Mouse (Mus musculus) heart, postnatal 36 days (tissue): ENCODE measurements at regions not wholly inside any gene's neighbourhood (a gene's known extent, or its start where the extent isn't known, plus 50 kb on each side); places are given as distances from the start of the nearest gene placed in this dataset.
"Not testable (repeated sequence)": the region's sequence is repeated elsewhere in the genome, so short reads cannot be mapped to it uniquely, and the experiment has no call there.

Experiments used
- DNase-seq, 2 experiments: peaks; one replicate each; pipeline ENCODE4 v3.0.0; 2021 to 2022
- intact Hi-C: fragments of 180-260 bp; cut with DNase I; formaldehyde crosslinking; loops from one replicate; pipeline ENCODE4 v1.15.1; 2025

DNA sequence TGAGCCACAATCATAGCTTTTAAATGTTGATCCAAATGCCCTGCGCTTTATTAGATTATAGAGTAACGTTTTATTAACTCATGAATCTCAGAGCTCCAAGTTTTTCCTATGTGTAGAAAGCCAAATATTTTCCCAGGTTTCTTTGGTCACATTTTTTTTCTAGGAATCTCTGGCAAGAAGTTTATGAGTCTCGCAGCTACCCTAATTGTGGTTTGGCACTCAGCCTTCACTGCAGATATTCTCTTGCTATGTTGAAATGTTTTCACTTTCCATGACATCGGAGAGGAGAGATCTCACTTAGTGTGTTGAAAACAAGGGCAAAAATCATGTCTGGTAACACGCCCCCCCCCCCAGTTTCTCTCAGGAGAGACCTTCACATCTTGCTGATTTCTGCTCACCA is 212.4 kb downstream of the Tmem26 start:
- intact Hi-C loops, result no loop called here
- no peak for DNase-seq

DNA sequence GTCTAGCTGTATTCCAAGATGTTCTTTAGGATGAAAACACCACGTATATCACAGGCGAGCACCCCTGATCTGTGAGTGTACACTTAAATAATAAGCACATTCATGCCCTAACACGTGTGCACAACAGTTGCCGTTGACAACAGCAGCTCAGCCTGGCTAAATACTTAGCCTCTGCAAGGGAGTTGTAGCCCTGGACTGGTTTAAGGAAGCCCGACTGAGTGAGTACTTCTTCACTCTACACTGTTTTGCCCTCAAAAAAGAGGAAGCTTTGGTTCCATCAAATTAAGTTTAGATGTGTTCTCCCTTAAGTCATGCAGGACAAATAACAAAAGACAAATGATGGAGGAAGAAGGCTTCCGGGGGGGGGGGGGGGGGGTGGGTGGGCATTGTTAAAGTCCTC is 208.0 kb upstream of the Rhobtb1 start:
- DNase-seq, result no peak
- intact Hi-C loops, result no loop called here

DNA sequence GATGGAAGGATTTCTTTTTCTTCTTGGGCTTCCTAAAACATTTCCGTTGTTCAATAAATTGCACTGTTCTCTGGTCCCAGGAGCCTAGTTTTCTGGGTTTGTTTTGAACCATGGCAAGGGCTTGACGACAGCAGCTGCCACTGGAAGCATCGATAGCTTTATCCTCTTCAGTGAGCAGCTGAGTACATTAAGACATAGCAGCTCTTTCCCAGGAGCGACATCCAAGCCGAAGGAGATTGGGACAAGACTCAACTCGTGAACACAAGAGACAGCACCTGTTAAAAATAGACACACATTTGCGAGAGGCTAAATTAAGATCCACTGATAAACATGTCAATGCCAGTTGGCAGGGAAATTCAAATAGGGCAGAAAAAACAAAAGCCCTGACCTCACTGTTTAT is 194.7 kb upstream of the Rhobtb1 start:
- intact Hi-C loops, result no loop called here
- DNase-seq, result peak in 1 of 2 experiments; percentile 7

DNA sequence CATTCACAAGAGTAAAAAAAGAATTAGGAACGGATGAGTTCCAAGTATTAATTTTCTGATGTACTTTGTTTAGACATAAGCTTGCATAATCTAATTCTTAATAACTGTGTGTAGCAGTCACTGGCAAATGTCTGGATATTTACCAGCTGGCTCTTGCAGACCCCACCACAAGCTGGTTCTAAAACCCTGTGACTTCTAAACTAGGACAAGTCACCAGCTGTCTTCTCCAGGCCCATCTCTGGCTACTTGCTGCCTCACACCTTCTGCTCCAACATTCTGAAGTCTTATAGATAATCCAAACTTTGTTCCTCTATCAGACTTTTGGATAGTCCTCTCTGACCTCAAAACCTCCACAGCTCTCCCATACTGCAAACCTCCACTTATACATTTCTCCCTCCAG is 189.9 kb upstream of the Rhobtb1 start:
- intact Hi-C loops, result no loop called here
- DNase-seq, result no peak

DNA sequence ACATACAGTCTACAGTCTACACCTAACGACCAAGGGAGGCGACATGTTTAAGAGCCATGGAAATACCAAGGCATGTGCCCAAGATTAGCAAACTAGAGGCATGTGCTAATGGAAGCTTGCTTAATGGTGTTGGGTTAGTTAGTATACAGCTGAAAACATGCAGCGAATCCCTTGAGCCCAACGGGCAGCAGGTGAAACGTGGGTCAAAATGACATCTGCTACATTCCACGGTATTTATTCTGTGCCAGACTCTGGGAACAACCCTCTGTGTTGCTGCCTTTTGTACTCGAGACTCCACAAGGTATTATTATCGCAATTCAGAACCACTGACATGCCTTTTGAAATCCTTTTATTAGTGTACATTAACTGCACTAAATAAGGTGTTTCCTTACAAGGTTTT is 188.1 kb upstream of the Rhobtb1 start:
- no peak for DNase-seq
- intact Hi-C loops, result no loop called here

DNA sequence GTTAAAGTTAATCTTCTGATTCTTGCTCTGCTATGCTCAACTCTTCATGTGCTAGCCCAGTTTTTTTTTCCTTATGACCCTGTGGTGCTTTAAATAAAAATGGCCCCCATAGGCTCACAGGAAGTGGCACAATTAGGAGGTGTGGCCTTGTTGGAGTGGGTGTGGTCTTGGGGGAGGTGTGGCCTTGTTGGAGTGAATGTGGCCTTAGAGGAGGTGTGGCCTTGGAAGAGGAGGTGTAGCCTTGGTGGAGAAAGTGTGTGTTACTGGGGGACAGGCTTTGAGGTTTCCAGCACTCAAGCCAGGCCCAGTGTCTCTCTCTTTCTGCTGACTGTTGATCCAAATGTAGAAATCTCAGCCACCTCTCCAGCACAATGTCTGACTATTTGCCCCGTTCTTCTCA is 186.0 kb upstream of the Rhobtb1 start:
- intact Hi-C loops, result no loop called here

DNA sequence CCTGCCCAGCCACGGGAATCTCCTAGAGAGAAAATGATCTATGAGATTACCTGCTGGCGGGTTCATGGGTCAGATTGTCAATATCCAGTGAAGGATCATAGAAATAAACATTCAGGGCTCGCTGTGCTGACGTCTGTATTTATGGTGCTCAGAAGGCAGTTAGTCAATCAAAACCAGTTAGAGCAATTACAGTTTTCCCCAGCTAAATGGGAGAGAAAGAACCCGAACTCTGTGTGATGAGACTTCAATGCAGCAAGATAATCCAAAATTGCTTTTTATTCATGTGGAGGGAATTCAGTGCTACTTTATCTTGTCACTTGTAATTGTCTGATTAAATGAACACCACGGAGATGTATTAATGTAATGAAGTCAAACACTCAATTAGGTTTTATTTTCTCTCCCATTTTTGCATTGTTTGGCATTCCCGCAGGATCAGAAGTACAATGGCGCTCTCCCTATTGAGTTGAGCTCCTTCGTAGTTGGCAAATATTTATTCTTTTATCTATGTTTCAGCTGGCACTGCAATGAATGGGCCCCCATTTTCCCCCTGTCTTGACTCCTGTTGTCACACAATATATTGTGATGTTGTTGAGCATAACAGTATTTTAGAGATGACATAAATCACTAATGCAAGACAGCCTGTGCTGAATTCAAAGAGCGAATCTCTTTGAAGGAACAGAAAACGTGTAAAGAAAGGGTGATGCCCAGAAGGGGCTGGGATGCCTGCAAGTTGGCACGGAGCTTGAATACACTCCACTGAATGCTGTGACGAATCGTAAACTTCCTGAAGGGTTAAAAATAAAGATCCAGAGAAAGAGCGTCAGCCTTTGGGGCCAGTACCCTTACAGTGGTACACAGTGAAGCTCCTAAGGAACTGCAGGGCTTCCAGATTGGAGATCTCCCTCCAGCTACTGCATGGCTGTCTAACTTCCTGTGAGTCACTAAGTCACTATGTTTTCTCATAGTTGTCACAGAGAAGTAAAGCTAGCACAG is 183.0 kb upstream of the Rhobtb1 start:
- DNase-seq, result no peak

More for the DNA sequence above, 186.0 kb upstream of the Rhobtb1 start:
- no peak for DNase-seq

DNA sequence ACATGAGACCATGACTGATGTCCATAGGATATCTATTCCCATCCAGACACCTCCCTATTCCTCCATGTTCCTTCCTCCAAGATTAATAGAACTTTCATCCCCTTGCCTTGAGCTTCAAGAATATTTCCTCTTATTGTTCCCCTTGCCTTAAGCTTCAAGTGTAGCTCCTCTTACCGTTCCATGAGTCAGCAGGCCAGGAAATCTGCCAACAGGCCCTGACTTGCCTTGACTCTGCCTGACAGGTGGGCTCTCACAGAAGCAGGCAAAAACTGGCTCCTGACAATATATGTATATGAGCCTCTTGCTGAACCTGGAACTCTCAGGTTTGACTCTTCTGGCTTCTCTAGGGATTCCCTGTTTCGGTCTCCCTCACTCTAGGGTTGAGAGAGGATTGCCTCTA is 180.7 kb upstream of the Rhobtb1 start:
- DNase-seq, result no peak
- intact Hi-C loops, result no loop called here

More for the DNA sequence above, 183.0 kb upstream of the Rhobtb1 start:
- intact Hi-C loops, result no loop called here

DNA sequence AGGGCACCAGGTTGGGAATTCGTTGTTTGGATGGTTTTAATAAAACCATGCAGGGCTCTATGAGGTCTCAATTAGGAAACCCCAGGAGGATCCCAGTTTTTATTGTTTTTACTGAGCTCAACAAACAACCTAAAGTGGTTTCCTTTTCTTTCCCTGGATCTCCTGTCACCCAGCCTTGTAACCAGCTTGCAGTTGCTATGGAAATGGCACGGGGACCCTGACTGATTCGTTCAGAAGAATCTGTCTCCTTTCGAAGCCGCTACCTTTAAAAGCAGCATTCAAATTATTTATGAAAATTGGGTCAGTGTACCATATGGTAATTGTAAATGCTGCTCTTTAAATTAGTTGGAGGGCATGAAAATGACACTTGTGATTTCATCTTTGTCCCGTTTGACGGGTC is 176.5 kb upstream of the Rhobtb1 start:
- intact Hi-C loops, result loop anchor here (5.0 kb wide), 1 partner anchor 507 kb away; no protein-coding TSS in a partner anchor
- DNase-seq, result no peak

DNA sequence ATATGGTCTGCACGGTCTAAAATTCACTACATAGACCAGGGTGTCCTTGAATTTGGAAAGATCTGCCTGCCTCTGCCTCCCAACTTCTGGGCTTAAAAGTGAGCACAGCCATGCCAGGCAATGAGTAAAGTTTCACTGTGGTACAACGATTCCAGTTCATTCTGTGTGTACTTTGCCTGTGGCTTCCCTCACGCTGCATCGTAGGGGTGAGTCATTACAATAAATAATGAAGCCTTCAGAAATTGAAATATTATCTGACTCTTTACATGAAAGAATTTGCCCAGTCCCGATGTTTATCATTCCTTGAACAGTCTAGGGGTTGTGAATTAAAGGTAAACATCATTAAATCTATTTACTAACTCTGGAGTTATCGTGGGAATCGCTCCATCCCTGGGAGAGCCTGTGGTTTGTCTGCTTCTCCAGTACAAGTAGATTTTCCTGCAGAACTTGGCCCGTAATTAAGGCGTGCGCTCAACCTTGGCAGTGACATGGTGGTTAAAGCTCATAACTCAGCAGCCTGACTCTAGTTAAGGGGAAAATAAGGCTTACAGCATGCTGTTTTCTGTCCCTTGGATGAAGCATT is 174.7 kb upstream of the Rhobtb1 start:
- no peak for DNase-seq
- intact Hi-C loops, result loop anchor here (5.0 kb wide), 1 partner anchor 509 kb away; no protein-coding TSS in a partner anchor

DNA sequence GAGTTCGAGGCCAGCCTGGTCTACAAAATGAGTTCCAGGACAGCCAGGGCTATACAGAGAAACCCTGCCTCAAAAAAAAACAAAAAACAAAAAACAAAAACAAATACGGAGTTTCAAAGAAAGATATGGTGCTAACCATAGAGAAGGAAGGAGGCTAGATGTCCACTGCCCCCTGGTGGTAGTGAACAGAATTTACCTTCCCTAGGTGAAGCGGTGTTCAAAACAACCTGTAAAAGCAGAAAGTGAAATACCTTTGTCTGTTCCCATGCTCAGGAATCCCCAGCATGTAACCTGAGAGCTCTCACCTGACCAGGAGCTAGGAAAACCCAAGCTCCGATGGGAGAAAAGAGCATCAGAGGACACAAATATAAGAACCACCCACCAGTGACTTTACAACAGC is 173.1 kb upstream of the Rhobtb1 start:
- intact Hi-C loops, result loop anchor here (1.0 to 5.0 kb wide), 2 partner anchors 76 to 511 kb away; no protein-coding TSS in a partner anchor
- DNase-seq, result no peak

DNA sequence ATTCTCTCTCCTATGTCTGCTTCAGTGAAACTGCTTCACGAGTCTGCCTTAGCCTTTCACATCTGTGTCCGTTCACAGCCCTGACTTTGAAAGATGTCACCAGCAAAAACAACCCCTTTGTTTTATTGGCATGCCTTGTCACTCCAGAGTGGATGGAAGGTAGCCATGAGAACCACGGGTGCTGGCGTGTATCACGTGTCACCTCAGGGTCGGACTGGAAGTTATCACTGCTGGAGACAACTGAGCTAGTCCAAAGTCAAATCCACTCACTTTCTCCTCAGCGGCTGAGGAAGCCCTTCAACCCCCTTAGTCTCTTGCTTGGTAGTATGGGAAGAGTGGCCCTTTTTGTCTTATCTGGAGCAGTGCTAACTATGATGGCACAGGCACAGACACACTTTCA is 171.3 kb upstream of the Rhobtb1 start:
- DNase-seq, result peak; percentile 3 to 8
- intact Hi-C loops, result loop anchor here (5.0 kb wide), 1 partner anchor 513 kb away; no protein-coding TSS in a partner anchor

DNA sequence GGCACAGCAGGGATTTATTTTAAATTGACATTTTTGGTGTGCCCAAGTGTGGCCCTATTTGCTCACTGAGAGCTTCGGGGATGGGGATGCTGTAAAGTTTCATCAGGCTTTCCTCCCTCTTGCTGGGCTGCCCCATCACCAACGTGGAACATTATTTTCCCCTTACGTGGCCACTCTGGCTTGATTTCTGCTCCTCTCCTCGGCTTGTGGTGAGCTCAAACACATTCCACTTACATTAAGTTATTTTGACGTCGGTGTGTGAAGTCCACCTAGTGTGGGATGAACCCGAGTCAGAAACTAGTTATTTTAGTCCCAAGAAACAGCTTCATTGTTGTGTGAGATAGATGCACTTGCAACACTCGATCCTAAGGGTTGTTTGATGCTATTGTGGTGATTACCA is 168.9 kb upstream of the Rhobtb1 start:
- DNase-seq, result no peak
- intact Hi-C loops, result no loop called here

DNA sequence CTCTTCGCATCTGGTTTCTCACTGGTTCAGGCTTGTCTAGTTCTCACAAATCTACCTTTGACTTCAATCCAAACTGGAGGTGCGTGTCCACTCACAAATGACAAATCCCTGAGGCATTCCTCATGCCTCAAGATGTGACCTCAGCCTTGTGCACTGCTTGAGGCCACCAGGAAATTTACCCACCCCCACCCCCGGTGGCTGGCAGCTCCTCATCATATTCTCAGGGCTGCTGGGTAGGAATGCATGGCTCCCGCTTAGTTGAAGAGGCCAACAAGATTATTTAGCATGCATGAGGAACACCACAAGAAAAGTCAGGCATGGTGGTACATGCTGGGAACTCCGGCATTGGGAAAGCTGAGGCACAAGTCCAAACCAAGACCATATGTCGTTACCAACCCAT is 160.7 kb upstream of the Rhobtb1 start:
- no peak for DNase-seq
- intact Hi-C loops, result loop anchor here (5.0 kb wide), 1 partner anchor 398 kb away; no protein-coding TSS in a partner anchor

DNA sequence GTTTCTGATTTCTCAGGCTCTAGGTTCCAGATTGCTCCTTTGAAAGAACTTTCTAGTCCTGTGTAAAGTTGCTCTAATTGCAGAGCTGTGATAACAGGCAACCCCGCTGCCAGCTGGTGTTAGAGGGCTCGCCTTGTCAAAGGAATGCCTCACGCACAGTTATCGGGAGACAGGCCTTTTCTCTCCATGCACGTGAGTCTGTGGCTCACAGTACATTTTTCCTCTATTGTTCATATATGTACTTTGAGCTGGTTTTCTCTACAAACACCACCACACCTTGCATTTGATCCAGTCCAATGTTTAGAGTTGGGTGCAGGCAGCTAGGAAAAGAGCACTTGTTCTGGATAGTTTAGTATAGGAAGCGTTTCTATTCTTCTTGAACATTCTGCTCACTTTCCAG is 151.6 kb upstream of the Rhobtb1 start:
- no peak for DNase-seq
- intact Hi-C loops, result loop anchor here (10.0 kb wide), 1 partner anchor 535 kb away; no protein-coding TSS in a partner anchor

DNA sequence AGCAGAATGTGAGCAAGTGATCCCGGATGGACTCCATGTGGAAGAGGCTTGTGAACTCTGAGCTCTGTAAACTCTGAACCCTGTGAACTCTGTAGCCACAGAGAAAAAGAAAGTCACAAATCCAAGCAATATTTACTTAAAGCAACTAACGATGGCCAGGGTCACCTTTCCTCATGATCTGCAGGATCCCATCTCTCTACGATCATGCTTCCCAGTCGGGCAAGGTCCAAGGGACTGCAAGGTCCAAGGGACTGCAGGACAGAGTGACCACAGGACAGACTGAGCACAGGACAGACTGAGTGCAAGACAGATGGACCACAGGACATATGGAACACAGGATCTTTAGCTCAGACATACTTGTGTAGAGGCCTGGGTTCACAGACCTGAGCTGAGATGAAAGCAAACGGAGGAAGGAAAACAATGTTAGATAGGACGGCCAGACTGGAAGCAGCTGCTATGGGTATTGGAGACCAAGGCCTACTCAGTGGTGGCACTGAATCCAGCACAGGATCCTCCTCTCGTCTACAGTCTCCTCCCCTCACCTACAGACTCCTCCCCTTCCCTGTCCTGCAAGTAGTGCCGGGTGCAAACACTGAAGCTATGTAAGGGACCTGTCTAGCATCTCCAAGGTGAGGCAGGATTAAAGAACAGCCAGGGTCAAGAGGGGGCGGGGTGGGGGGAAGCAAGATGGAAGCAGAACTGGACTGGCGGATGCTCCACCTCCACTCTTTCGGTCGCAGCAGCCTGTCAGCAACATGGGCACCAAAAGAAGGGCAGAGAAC is 149.4 kb upstream of the Rhobtb1 start:
- DNase-seq, result no peak
- intact Hi-C loops, result loop anchor here (10.0 kb wide), 1 partner anchor 537 kb away; no protein-coding TSS in a partner anchor

DNA sequence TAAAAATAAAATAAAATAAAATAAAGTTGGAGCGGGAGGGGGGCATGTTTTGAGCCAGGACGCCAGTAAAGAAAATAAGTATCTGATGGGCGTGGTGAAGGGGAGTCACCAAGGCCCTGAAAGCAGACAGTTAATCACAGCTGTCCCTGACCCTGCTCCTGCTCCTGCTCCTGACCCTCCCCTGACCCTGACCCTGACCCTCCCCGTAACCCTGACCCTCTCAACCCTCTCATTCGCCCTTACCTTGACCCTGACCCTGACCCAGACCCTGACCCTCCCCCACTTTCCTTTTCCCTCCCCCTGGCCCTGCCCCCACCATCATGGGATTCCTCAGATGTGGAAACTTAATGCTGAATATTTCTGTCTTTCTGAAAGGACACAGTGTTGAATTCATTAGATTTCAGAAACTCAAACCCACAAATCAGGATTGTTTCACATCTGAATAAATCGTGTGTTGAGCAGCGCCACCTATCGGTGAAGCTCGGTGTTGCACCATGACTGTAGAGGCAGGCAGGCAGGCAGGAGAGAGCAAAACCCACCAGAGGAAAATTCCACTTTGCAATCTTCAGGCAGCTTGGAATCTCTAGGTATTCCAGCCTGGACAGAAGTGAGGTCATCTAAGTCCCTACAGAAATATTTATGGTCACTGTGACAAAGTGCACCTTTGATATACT is 145.9 kb upstream of the Rhobtb1 start:
- peak; percentile 73 to 88 for DNase-seq
- intact Hi-C loops, result loop anchor here (2.0 to 10.0 kb wide), 3 partner anchors 103 to 541 kb away; no protein-coding TSS in a partner anchor

DNA sequence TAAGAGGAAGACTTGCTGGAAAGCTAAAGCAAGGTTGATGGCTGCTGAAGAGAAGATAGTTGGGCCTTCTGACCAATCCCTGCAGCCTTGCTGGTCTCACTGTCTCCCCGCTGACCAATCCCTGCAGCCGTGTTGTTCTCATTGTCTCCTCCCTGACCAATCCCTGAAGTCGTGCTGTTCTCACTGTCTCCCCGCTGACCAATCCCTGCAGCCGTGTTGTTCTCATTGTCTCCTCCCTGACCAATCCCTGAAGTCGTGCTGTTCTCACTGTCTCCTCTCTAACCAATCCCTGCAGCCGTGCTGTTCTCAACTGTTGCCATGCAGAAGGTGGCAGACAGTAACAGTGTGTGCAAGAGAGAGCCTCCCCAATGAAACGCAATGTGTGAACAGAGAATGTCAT is 142.6 kb upstream of the Rhobtb1 start:
- DNase-seq, result not testable (repeated sequence)
- intact Hi-C loops, result loop anchor here (5.0 to 10.0 kb wide), 2 partner anchors 314 to 544 kb away; no protein-coding TSS in a partner anchor

DNA sequence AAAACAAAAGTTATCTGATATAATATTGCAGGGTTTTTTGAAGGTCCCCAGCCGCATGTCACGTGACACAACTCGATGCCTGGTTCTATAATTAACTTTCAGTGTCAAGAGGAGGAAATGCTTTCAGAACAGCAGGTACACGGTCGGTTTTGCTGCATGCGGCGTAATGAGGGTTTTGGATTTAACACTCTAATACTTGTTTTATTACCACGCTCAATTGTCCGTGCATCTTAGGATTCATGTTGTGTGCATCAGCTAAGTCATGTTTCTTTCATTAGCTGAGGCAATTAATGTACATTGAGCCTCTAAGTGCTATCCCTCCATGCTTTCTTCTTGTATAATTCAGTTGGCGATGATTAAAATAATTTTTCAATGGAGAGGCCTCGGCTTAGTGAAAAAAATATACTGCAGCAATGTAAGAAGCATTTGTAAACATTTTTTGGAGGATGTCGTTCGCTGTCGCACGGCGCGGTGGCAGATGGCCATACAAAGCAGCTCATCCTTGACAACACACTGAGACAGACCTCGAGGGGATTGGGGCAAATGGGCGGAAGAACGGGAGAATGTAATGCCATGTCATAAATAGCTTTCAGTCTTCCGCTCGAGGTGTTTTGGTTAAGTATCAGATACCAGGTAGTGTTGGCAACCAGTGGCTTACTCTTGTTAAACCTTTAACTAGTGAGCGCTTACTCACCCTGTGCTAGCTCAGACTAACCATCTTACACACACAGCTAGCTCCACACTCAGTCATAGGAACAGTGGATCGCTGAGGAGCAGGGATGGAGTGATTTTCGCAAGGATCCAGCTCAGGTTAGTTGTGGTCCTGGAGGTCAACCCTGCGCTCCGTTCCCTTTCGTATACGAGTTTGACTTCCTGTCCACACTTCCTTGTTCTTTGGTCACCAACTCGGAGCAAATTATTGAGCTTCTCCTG is 130.2 kb upstream of the Rhobtb1 start:
- DNase-seq, result no peak
- intact Hi-C loops, result no loop called here
